Mouse (Mus musculus) embryonic fibroblast, embryonic 13.5 days (primary cell): ENCODE measurements around the gene Olfr1136.

Experiments used
- CTCF ChIP-seq: IDR thresholded peaks from 2 replicates; pipeline ENCODE4 v1.5.1; 2011; ENCODE audit warnings: mild to moderate bottlenecking, control low read depth, low read length, moderate library complexity, borderline replicate concordance; ENCODE audit not compliant: insufficient read depth
- POLR2A ChIP-seq: IDR thresholded peaks from 2 replicates; pipeline ENCODE4 v1.6.1; 2011; ENCODE audit warnings: low read depth, mild to moderate bottlenecking, control low read depth, low read length, moderate library complexity

GRCm38 (mm10) chr2:87693847-87694246 is at the start of gene Olfr1136:
- TF ChIP-seq POLR2A = no peak
- no peak for TF ChIP-seq CTCF
